Mouse (Mus musculus): ENCODE measurements around the gene Mboat1. TPM values are rescaled to one million over a fixed set of nuclear protein-coding genes. Genes with fewer than 3 reads are reported as not detected.

Gene Mboat1
- total RNA-seq, 2 experiments from 2014 or later: 2.9 to 5.3 TPM

Other genes starting within 250 kb of the Mboat1 start
- 10 to 100 TPM in 1 of 2 experiments, 1 to 10 TPM in 1; 7.9 to 11.0 TPM for gene E2f3, start 150.4 kb upstream of the Mboat1 start, total RNA-seq (2021)
- gene Agtr1a, start 200.0 kb downstream of the Mboat1 start, total RNA-seq (2021): 10 to 100 TPM in 1 of 2 experiments, 1 to 10 TPM in 1; 9.7 to 10.1 TPM

All from gastrocnemius, postnatal 14 days (tissue).